In genomic region chr8:121968542-121968941, GRCm38 (mm10) we compare ENCODE assay signal across 13 mouse cellular contexts. TPM values are rescaled to one million over a fixed set of nuclear protein-coding genes. Genes with fewer than 3 reads are reported as not detected.
DNase-seq lines count a peak whose midpoint lies in the region; ATAC-seq and TF ChIP-seq lines count a peak whose summit lies in the region.
"Had no signal": no experiment of that assay in that cellular context is flagged by ENCODE, and none has a peak within 500 bp of the region (broad histone marks: within the 10 kb centered on the region; RNA-seq: fewer than 3 reads in every experiment).

No protein-coding gene starts in this region.

- no peaks in the 10 kb centered on the region for H3K36me3 ChIP-seq in kidney, adult 2 months (ENCODE audit: control insufficient read depth, insufficient read depth, low read length)
- 0 out of 2 replicates have a peak, but pooled peaks cover 7% of the 10 kb centered on the region for H3K36me3 ChIP-seq in limb, embryonic 12.5 days
- no peaks in the 10 kb centered on the region for H3K36me3 ChIP-seq in neural tube, embryonic 15.5 days

- no peak for ATAC-seq in limb, embryonic 12.5 days (ENCODE audit: insufficient number of reproducible peaks, insufficient read depth, low FRiP score, low TSS enrichment, low read depth)
- no peak for ATAC-seq in neural tube, embryonic 15.5 days (ENCODE audit: low FRiP score)

- no peak for DNase-seq in kidney, adult 2 months
- DNase-seq in kidney, adult 11 months, result no peak
- DNase-seq in thymus, postnatal 0 days (ENCODE audit: low spot score), result peak; percentile 71
- DNase-seq in thymus, postnatal 4 days, result no peak
- no peak for DNase-seq in cerebellum, postnatal 36 days
- DNase-seq: cerebellum, postnatal 14 days; gastrocnemius, postnatal 25 days; lung, adult 2 months; spleen, adult 18-20 months had no signal

- TF ChIP-seq CTCF in kidney, adult 2 months (conservative IDR thresholded peaks at IDR 0.05; ENCODE audit: insufficient read depth, insufficient read length, low read depth, low read length), result no peak

- TF ChIP-seq POLR2A in kidney, adult 2 months (IDR thresholded peaks at IDR 0.05; ENCODE audit: low read depth, low read length), result no peak

- no peak overlapping the region for H3K4me3 ChIP-seq in kidney, adult 2 months (ENCODE audit: insufficient read depth, low read depth, low read length)
- no peak overlapping the region for H3K4me3 ChIP-seq in limb, embryonic 12.5 days (replicated peaks)
- H3K4me3 ChIP-seq in neural tube, embryonic 15.5 days (replicated peaks), result no peak overlapping the region
- H3K4me3 ChIP-seq: midbrain, embryonic 12.5 days had no signal

- no peak overlapping the region for H3K9ac ChIP-seq in limb, embryonic 12.5 days (replicated peaks)
- no peak overlapping the region for H3K9ac ChIP-seq in neural tube, embryonic 15.5 days (replicated peaks)
- H3K9ac ChIP-seq: midbrain, embryonic 12.5 days had no signal

- WGBS in kidney, adult 2 months, result 65% methylated on average over 4 of the region's 4 CpGs
- WGBS in limb, embryonic 12.5 days, result 59% methylated on average over 4 of the region's 4 CpGs
- WGBS in neural tube, embryonic 15.5 days, result 53% methylated on average over 4 of the region's 4 CpGs

- H3K4me1 ChIP-seq in kidney, adult 2 months (ENCODE audit: control insufficient read depth, insufficient read depth, low read length), result peaks cover 25% of the 10 kb centered on the region
- peaks cover 52% of the 10 kb centered on the region for H3K4me1 ChIP-seq in limb, embryonic 12.5 days (replicated peaks)
- H3K4me1 ChIP-seq in neural tube, embryonic 15.5 days, result peaks cover 61% of the 10 kb centered on the region

- peak overlapping the region; percentile 42; the same call in 1 of the 2 replicates for H3K27ac ChIP-seq in kidney, adult 2 months (ENCODE audit: insufficient read depth, low read depth, low read length)
- peak overlapping the region; percentile 66 for H3K27ac ChIP-seq in limb, embryonic 12.5 days
- H3K27ac ChIP-seq in neural tube, embryonic 15.5 days (replicated peaks), result peak overlapping the region; percentile 70
- H3K27ac ChIP-seq: midbrain, embryonic 12.5 days had no signal

- H3K27me3 ChIP-seq in kidney, adult 2 months (replicated peaks; ENCODE audit: control insufficient read depth, insufficient read depth, low read length), result no peaks in the 10 kb centered on the region
- no peaks in the 10 kb centered on the region for H3K27me3 ChIP-seq in limb, embryonic 12.5 days
- no peaks in the 10 kb centered on the region for H3K27me3 ChIP-seq in neural tube, embryonic 15.5 days (replicated peaks)
- H3K27me3 ChIP-seq: midbrain, embryonic 12.5 days had no signal

- no peak overlapping the region for H3K4me2 ChIP-seq in limb, embryonic 12.5 days
- H3K4me2 ChIP-seq in neural tube, embryonic 15.5 days, result 0 out of 2 replicates have a peak overlapping the region, but pooled peaks have one; percentile 6
- H3K4me2 ChIP-seq: midbrain, embryonic 12.5 days had no signal

- no peaks in the 10 kb centered on the region for H3K9me3 ChIP-seq in limb, embryonic 12.5 days
- no peaks in the 10 kb centered on the region for H3K9me3 ChIP-seq in neural tube, embryonic 15.5 days (replicated peaks)
- H3K9me3 ChIP-seq: midbrain, embryonic 12.5 days had no signal

RNA-seq across cellular contexts. Expression of gene Banp, which starts 19.0 kb away (rescaled TPM):
- 35.7 and 44.9 TPM in 2 replicates for polyA plus RNA-seq in kidney, adult 2 months (2012; rRNA removed)
- 29.4 and 38.9 TPM in 2 replicates for polyA plus RNA-seq in thymus, postnatal 0 days (2015; fragmentation: Nextera tagmentation; extraction: Ambion mirVana)
- 41.7 and 42.3 TPM in 2 replicates for polyA plus RNA-seq in limb, embryonic 12.5 days (2016; fragmentation: Nextera tagmentation; extraction: Ambion mirVana)
- polyA plus RNA-seq in neural tube, embryonic 15.5 days (2015; fragmentation: Nextera tagmentation; extraction: Ambion mirVana), result 51.1 and 52.8 TPM in 2 replicates

RNA-seq across cellular contexts. Expression of gene Car5a, which starts 23.8 kb away (rescaled TPM):
- polyA plus RNA-seq in kidney, adult 2 months (2012; rRNA removed), result 13.4 and 17.9 TPM in 2 replicates
- polyA plus RNA-seq in thymus, postnatal 0 days (2015; fragmentation: Nextera tagmentation; extraction: Ambion mirVana), result 0.13 and 0.22 TPM in 2 replicates
- 0.18 and 0.51 TPM in 2 replicates for polyA plus RNA-seq in limb, embryonic 12.5 days (2016; fragmentation: Nextera tagmentation; extraction: Ambion mirVana)
- polyA plus RNA-seq in neural tube, embryonic 15.5 days (2015; fragmentation: Nextera tagmentation; extraction: Ambion mirVana), result 0.46 and 0.50 TPM in 2 replicates
- polyA plus RNA-seq: kidney, embryonic 16.5 days had no signal
